Comparison of ENCODE assay signal across 24 mouse cellular contexts in the genomic region with DNA sequence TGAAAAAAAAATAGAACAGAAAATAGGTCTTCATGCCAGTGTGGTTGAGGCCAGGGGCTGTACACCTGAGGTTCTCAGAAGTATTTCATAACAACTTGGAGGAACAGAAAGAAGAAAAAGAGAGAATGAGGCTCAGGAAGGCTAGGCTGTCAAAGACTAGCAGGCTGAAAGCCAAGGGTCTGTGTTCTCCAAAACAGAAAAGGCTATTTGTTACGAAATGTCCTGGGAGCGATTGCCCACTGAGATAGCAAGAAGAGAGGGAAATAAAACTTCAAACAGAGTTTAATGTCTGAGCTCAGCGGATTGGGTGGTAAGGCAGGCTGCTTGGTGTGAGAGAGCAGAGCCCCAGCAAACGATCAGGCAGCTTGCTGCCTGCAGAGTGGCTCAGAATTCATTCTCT.
DNase-seq lines count a peak whose midpoint lies in the region; ATAC-seq and TF ChIP-seq lines count a peak whose summit lies in the region.
"Had no signal": no experiment of that assay in that cellular context is flagged by ENCODE, and none has a peak within 500 bp of the region (broad histone marks: within the 10 kb centered on the region; RNA-seq: fewer than 3 reads in every experiment).

No protein-coding gene starts in this region.

- H3K36me3 ChIP-seq in kidney, postnatal 0 days (ENCODE audit: insufficient read depth, low read length): no peaks in the 10 kb centered on the region
- H3K36me3 ChIP-seq: embryonic facial prominence, embryonic 12.5 days; G1E; heart, embryonic 10.5 days; hindbrain, embryonic 15.5 days; intestine, embryonic 15.5 days; kidney, embryonic 15.5 days; limb, embryonic 15.5 days; liver, embryonic 15.5 days had no signal

- no peak overlapping the region for H3K4me2 ChIP-seq in kidney, postnatal 0 days (ENCODE audit: low read length)
- H3K4me2 ChIP-seq: embryonic facial prominence, embryonic 12.5 days; forebrain, embryonic 13.5 days; hindbrain, embryonic 15.5 days; intestine, embryonic 15.5 days; kidney, embryonic 15.5 days; limb, embryonic 15.5 days; liver, embryonic 15.5 days; midbrain, embryonic 11.5 days had no signal

- ATAC-seq in kidney, postnatal 0 days (replicated peaks; ENCODE audit: low FRiP score, low read depth): no peak
- peak; percentile 37 for ATAC-seq in megakaryocyte progenitor cell, adult 5-6 weeks (replicated peaks; ENCODE audit: poor library complexity)
- ATAC-seq: forebrain, embryonic 13.5 days; intestine, embryonic 15.5 days had no signal

- H3K4me3 ChIP-seq in kidney, postnatal 0 days (replicated peaks; ENCODE audit: low read depth, low read length): no peak overlapping the region
- H3K4me3 ChIP-seq in layer of hippocampus, adult 2 months: no peak overlapping the region
- H3K4me3 ChIP-seq: embryonic facial prominence, embryonic 12.5 days; forebrain, embryonic 13.5 days; gastrocnemius, adult 2 months; heart, embryonic 10.5 days; hindbrain, embryonic 15.5 days; intestine, embryonic 15.5 days; kidney, embryonic 15.5 days; limb, embryonic 15.5 days; liver, embryonic 15.5 days had no signal

- DNase-seq in kidney, postnatal 0 days (ENCODE audit: low spot score): peak; percentile 30
- DNase-seq in kidney, adult 8-10 months: no peak
- peak; percentile 38 for DNase-seq in ovary, postnatal 14 days (ENCODE audit: low spot score)
- no peak for DNase-seq in ovary, postnatal 10 days (ENCODE audit: low spot score)
- DNase-seq in fibroblast of lung, adult 2 months (ENCODE audit: low read depth): peak; percentile 73
- DNase-seq in layer of hippocampus, adult 2 months (ENCODE audit: low spot score in 2 of 2): no peak
- DNase-seq: B cell, adult 2 months; gastrocnemius, adult 2 months; heart, postnatal 4 days; left cerebral cortex, postnatal 4 days; right cerebral cortex, postnatal 14 days had no signal

- WGBS in kidney, postnatal 0 days: 33% methylated on average over 4 of the region's 4 CpGs

- no peaks in the 10 kb centered on the region for H3K9me3 ChIP-seq in kidney, postnatal 0 days (replicated peaks; ENCODE audit: low read length)
- H3K9me3 ChIP-seq: embryonic facial prominence, embryonic 12.5 days; forebrain, embryonic 13.5 days; heart, embryonic 10.5 days; hindbrain, embryonic 15.5 days; intestine, embryonic 15.5 days; kidney, embryonic 15.5 days; limb, embryonic 15.5 days; liver, embryonic 15.5 days had no signal

- no peaks in the 10 kb centered on the region for H3K4me1 ChIP-seq in kidney, postnatal 0 days (replicated peaks; ENCODE audit: insufficient read depth, low read length)
- H3K4me1 ChIP-seq: forebrain, embryonic 13.5 days; hindbrain, embryonic 15.5 days; intestine, embryonic 15.5 days; liver, embryonic 15.5 days had no signal

- H3K27ac ChIP-seq in kidney, postnatal 0 days: no peak overlapping the region
- H3K27ac ChIP-seq in layer of hippocampus, adult 2 months: no peak overlapping the region
- H3K27ac ChIP-seq: embryonic facial prominence, embryonic 12.5 days; forebrain, embryonic 13.5 days; gastrocnemius, adult 2 months; heart, embryonic 10.5 days; hindbrain, embryonic 15.5 days; intestine, embryonic 15.5 days; kidney, embryonic 15.5 days; limb, embryonic 15.5 days; liver, embryonic 15.5 days; stomach, postnatal 0 days had no signal

- no peaks in the 10 kb centered on the region for H3K27me3 ChIP-seq in kidney, postnatal 0 days (ENCODE audit: insufficient read depth, low read length)
- H3K27me3 ChIP-seq: CH12.LX; embryonic facial prominence, embryonic 12.5 days; forebrain, embryonic 13.5 days; hindbrain, embryonic 15.5 days; intestine, embryonic 15.5 days; kidney, embryonic 15.5 days; limb, embryonic 15.5 days; liver, embryonic 15.5 days had no signal

- TF ChIP-seq CTCF in kidney, postnatal 0 days (IDR thresholded peaks at IDR 0.05; ENCODE audit: low read depth): no peak
- no peak for TF ChIP-seq CTCF in layer of hippocampus, adult 2 months (conservative IDR thresholded peaks at IDR 0.05)

- H3K9ac ChIP-seq in kidney, postnatal 0 days (ENCODE audit: low read depth, low read length): no peak overlapping the region
- H3K9ac ChIP-seq: embryonic facial prominence, embryonic 12.5 days; forebrain, embryonic 13.5 days; hindbrain, embryonic 15.5 days; intestine, embryonic 15.5 days; kidney, embryonic 15.5 days; limb, embryonic 15.5 days; liver, embryonic 15.5 days had no signal

Comparison
In these comparisons a context has a peak if more than half of its experiments do, and no peak if none do; other contexts are left out.
1. DNase-seq: peak in kidney, postnatal 0 days (single experiment), ovary, postnatal 14 days (single experiment) and fibroblast of lung, adult 2 months (single experiment); none in kidney, adult 8-10 months (0 of 2), ovary, postnatal 10 days (single experiment) and layer of hippocampus, adult 2 months (0 of 2).